Mouse (Mus musculus) adipose tissue, adult 10 weeks (tissue): ENCODE measurements around the gene Fgfr3. TPM values are rescaled to one million over a fixed set of nuclear protein-coding genes. Genes with fewer than 3 reads are reported as not detected.

Source experiments
- polyA plus RNA-seq: library from polyadenylated mRNA; stranded (reverse); fragments of 350-450 nt; fragmentation: Illumina TruSeq; extraction: RNeasy Lipid Tissue Mini Kit (QIAGEN cat#74804); gene quantifications from one replicate; pipeline ENCODE4 v1.2.3, GENCODE M21; 2014; ENCODE audit warnings: low read depth, low replicate concordance

Gene Fgfr3
- polyA plus RNA-seq, result 14.7 TPM

DNA sequence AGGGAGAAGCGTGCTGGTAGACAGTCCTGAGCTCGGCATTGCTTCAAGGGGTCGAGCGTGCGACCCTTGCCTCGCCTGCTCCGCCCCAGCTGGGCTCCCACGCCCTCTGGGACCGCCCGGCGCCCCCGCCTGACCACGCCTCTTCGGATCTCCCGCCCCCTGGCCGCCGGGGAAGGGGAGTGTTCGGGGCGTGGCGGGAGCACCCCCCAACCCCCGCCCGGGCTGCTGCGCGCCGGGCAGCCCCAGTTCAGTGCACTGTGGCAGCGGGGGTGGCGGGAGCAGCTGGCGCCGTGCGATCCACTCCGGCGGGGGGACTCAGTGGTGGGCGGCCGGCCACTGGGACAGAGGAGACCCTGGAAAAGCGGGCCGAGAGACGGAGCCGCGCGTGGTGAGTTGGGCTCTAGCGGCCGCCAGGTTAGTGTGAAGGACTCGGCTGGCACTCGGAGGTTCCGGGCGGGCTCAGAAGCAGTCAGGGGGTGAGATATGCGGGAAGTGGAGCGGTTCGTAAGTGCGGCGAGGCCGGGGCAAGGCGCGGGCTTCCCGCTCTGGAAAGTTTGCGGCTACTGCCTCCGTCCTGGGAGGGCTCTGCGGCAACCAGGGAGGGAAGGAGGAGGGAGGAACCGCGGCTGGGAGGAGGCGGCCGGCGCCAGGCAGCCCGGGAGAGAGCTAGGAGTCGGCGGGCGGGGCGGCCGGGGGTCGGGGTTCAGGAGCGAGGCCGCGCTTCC lies at the start of gene Fgfr3:
Fgfr3 (plus strand) TSS at position 134 of the 725 bp plus-strand sequence.

DNA sequence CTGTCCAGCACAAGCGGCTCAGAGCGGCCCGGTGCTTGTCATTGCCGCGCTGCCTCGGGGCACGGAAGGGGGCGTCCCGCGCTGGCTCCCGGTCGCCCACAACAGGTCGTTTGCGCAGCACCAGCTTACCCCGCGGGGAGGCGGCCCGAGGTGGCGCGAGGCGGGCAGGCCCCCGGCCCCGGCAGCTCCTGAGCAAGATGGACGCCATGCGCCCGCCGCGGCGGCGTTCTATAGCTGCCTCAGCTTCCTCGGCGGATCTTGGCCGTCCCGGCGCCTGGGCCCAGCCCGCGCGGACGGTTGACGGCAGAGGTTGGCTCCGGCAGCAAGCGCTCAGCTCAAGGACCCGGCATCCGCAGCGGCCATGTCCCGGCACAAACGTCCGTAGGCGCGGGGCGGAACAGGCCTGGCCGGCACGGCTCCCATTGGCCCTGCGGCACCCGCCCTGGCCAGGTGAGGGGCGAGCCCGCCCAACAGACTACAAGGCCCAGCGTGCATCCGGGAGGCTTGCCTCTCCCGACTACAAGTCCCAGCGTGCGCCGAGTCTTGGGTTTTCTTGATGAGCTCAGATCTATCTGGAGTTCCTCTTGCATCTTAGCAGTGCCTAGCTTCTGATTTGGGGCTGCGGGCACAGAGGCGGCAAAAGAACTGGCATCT lies 61.0 kb downstream of the Fgfr3 start, which contains the start of gene Letm1:
Letm1 (minus strand) TSS at position 473 of the 654 bp plus-strand sequence.

Other genes with a start within 250 kb of the Fgfr3 start
- gene Fam53a, start 92.0 kb upstream of the Fgfr3 start, polyA plus RNA-seq, result 22.2 TPM
- gene Gm9903, start 91.7 kb upstream of the Fgfr3 start, polyA plus RNA-seq, result 2.2 TPM
- 30.3 TPM for gene Slbp, start 69.1 kb upstream of the Fgfr3 start, polyA plus RNA-seq
- 8.8 TPM for gene Tacc3, start 63.5 kb upstream of the Fgfr3 start, polyA plus RNA-seq
- 23.4 TPM for gene Tmem129, start 63.3 kb upstream of the Fgfr3 start, polyA plus RNA-seq
- 40.9 TPM for gene Letm1, start 61.1 kb downstream of the Fgfr3 start, polyA plus RNA-seq
- gene Nsd2, start 99.1 kb downstream of the Fgfr3 start, polyA plus RNA-seq, result 27.4 TPM
- 16.3 TPM for gene Nelfa, start 214.7 kb downstream of the Fgfr3 start, polyA plus RNA-seq